Mouse (Mus musculus): ENCODE data around the gene Tns4. TPM values are rescaled to one million over a fixed set of nuclear protein-coding genes. Genes with fewer than 3 reads are reported as not detected.

The Tns4 gene
- polyA plus RNA-seq, 1 experiment from 2014 or later = 0.11 TPM

GRCm38 (mm10) chr11:99117907-99118306 is 28.8 kb upstream of the Tns4 start:
- no peaks in the 10 kb centered on the region for H3K27me3 ChIP-seq (replicated peaks)
- H3K9me3 ChIP-seq (replicated peaks) = no peaks in the 10 kb centered on the region
- no peak for ATAC-seq (ENCODE audit: insufficient number of reproducible peaks, low FRiP score)
- no peak overlapping the region for H3K27ac ChIP-seq (ENCODE audit: poor library complexity, severe bottlenecking)
- peaks cover 8% of the 10 kb centered on the region for H3K4me1 ChIP-seq (replicated peaks)
- 87% methylated on average over 7 of the region's 7 CpGs for WGBS
- no peak overlapping the region for H3K4me2 ChIP-seq
- no peak overlapping the region for H3K4me3 ChIP-seq
- no peaks in the 10 kb centered on the region for H3K36me3 ChIP-seq
- no peak overlapping the region for H3K9ac ChIP-seq

GRCm38 (mm10) chr11:99115940-99116339 is 26.8 kb upstream of the Tns4 start:
- no peak for ATAC-seq (ENCODE audit: insufficient number of reproducible peaks, low FRiP score)
- no peaks in the 10 kb centered on the region for H3K36me3 ChIP-seq
- no peaks in the 10 kb centered on the region for H3K27me3 ChIP-seq (replicated peaks)
- H3K9ac ChIP-seq = no peak overlapping the region
- no peaks in the 10 kb centered on the region for H3K9me3 ChIP-seq (replicated peaks)
- H3K4me3 ChIP-seq = no peak overlapping the region
- H3K4me1 ChIP-seq (replicated peaks) = peaks cover 12% of the 10 kb centered on the region
- 71% methylated on average over 6 of the region's 6 CpGs for WGBS
- H3K4me2 ChIP-seq = no peak overlapping the region
- H3K27ac ChIP-seq (ENCODE audit: poor library complexity, severe bottlenecking) = no peak overlapping the region

- Histone ChIP-seq H3K9me3 (replicated peaks) (no peaks in the 10 kb centered on the region), H3K4me3 (no peak overlapping the region), H3K27ac (ENCODE audit: poor library complexity, severe bottlenecking) (peak overlapping the region; percentile 67), H3K4me2 (no peak overlapping the region), H3K4me1 (replicated peaks) (peaks cover 9% of the 10 kb centered on the region; the same call in 1 of the 2 replicates), H3K27me3 (replicated peaks) (no peaks in the 10 kb centered on the region), H3K9ac (no peak overlapping the region), H3K36me3 (no peaks in the 10 kb centered on the region)
- 29% methylated on average over 3 of the region's 3 CpGs for WGBS
- 0 out of 2 replicates have a peak, but pooled peaks have one; percentile 2 for ATAC-seq (ENCODE audit: insufficient number of reproducible peaks, low FRiP score)
Observed at GRCm38 (mm10) chr11:99113111-99113510, 24.0 kb upstream of the Tns4 start.

- peaks cover 9% of the 10 kb centered on the region; the same call in 1 of the 2 replicates for H3K4me1 ChIP-seq (replicated peaks)
- peak overlapping the region; percentile 67 for H3K27ac ChIP-seq (ENCODE audit: poor library complexity, severe bottlenecking)
- no peaks in the 10 kb centered on the region for H3K27me3 ChIP-seq (replicated peaks)
- 0 out of 2 replicates have a peak, but pooled peaks have one; percentile 29 for ATAC-seq (ENCODE audit: insufficient number of reproducible peaks, low FRiP score)
- no peaks in the 10 kb centered on the region for H3K36me3 ChIP-seq
- H3K9me3 ChIP-seq (replicated peaks) = no peaks in the 10 kb centered on the region
- H3K4me2 ChIP-seq = no peak overlapping the region
- 30% methylated on average over 5 of the region's 5 CpGs for WGBS
- H3K9ac ChIP-seq = no peak overlapping the region; the same call in 1 of the 2 replicates
- H3K4me3 ChIP-seq = no peak overlapping the region
Observed at GRCm38 (mm10) chr11:99112700-99113099, 23.6 kb upstream of the Tns4 start.

GRCm38 (mm10) chr11:99111631-99112030 is 22.5 kb upstream of the Tns4 start:
- H3K27me3 ChIP-seq (replicated peaks) = no peaks in the 10 kb centered on the region
- no peak overlapping the region for H3K4me2 ChIP-seq
- no peak overlapping the region for H3K4me3 ChIP-seq
- 89% methylated on average over 7 of the region's 7 CpGs for WGBS
- no peak overlapping the region for H3K9ac ChIP-seq
- H3K9me3 ChIP-seq (replicated peaks) = no peaks in the 10 kb centered on the region
- no peaks in the 10 kb centered on the region for H3K36me3 ChIP-seq
- H3K4me1 ChIP-seq (replicated peaks) = peaks cover 15% of the 10 kb centered on the region
- ATAC-seq (ENCODE audit: insufficient number of reproducible peaks, low FRiP score) = no peak
- no peak overlapping the region for H3K27ac ChIP-seq (ENCODE audit: poor library complexity, severe bottlenecking)

- Histone ChIP-seq H3K4me2 (no peak overlapping the region), H3K27ac (ENCODE audit: poor library complexity, severe bottlenecking) (no peak overlapping the region)
- 69% methylated on average over 11 of the region's 11 CpGs for WGBS
Observed at GRCm38 (mm10) chr11:99111155-99111554, 22.0 kb upstream of the Tns4 start.

GRCm38 (mm10) chr11:99110370-99111110 is 21.4 kb upstream of the Tns4 start:
- Histone ChIP-seq H3K4me3 (no peak overlapping the region), H3K36me3 (no peaks in the 10 kb centered on the region), H3K27ac (ENCODE audit: poor library complexity, severe bottlenecking) (no peak overlapping the region), H3K4me1 (replicated peaks) (peaks cover 22% of the 10 kb centered on the region), H3K27me3 (replicated peaks) (no peaks in the 10 kb centered on the region), H3K9me3 (replicated peaks) (no peaks in the 10 kb centered on the region), H3K4me2 (no peak overlapping the region), H3K9ac (no peak overlapping the region)
- WGBS = 84% methylated on average over 15 of the region's 15 CpGs
- no peak for ATAC-seq (ENCODE audit: insufficient number of reproducible peaks, low FRiP score)

More at GRCm38 (mm10) chr11:99111155-99111554, 22.0 kb upstream of the Tns4 start:
- Histone ChIP-seq H3K9me3 (replicated peaks) (no peaks in the 10 kb centered on the region), H3K4me3 (no peak overlapping the region), H3K4me1 (replicated peaks) (peaks cover 20% of the 10 kb centered on the region), H3K9ac (no peak overlapping the region), H3K36me3 (no peaks in the 10 kb centered on the region), H3K27me3 (replicated peaks) (no peaks in the 10 kb centered on the region)
- ATAC-seq (ENCODE audit: insufficient number of reproducible peaks, low FRiP score) = no peak

GRCm38 (mm10) chr11:99108296-99108695 is 19.2 kb upstream of the Tns4 start:
- Histone ChIP-seq H3K9me3 (replicated peaks) (no peaks in the 10 kb centered on the region), H3K4me2 (no peak overlapping the region), H3K27ac (ENCODE audit: poor library complexity, severe bottlenecking) (no peak overlapping the region), H3K27me3 (replicated peaks) (no peaks in the 10 kb centered on the region), H3K4me3 (no peak overlapping the region), H3K9ac (no peak overlapping the region), H3K36me3 (no peaks in the 10 kb centered on the region), H3K4me1 (replicated peaks) (peaks cover 22% of the 10 kb centered on the region)
- 56% methylated on average over 3 of the region's 3 CpGs for WGBS
- no peak for ATAC-seq (ENCODE audit: insufficient number of reproducible peaks, low FRiP score)

- no peak overlapping the region for H3K9ac ChIP-seq
- H3K4me1 ChIP-seq (replicated peaks) = peaks cover 19% of the 10 kb centered on the region; the same call in 1 of the 2 replicates
- no peaks in the 10 kb centered on the region for H3K36me3 ChIP-seq
- no peak overlapping the region for H3K4me2 ChIP-seq
- no peak overlapping the region for H3K27ac ChIP-seq (ENCODE audit: poor library complexity, severe bottlenecking)
- H3K4me3 ChIP-seq = no peak overlapping the region
- H3K27me3 ChIP-seq (replicated peaks) = no peaks in the 10 kb centered on the region
- H3K9me3 ChIP-seq (replicated peaks) = no peaks in the 10 kb centered on the region
- 56% methylated on average over 12 of the region's 12 CpGs for WGBS
- no peak for ATAC-seq (ENCODE audit: insufficient number of reproducible peaks, low FRiP score)
Observed at GRCm38 (mm10) chr11:99105981-99106726, 17.0 kb upstream of the Tns4 start.

- peaks cover 19% of the 10 kb centered on the region; the same call in 1 of the 2 replicates for H3K4me1 ChIP-seq (replicated peaks)
- ATAC-seq (ENCODE audit: insufficient number of reproducible peaks, low FRiP score) = no peak
- WGBS = 63% methylated on average over 9 of the region's 9 CpGs
- no peak overlapping the region for H3K4me2 ChIP-seq
- H3K4me3 ChIP-seq = no peak overlapping the region
- no peaks in the 10 kb centered on the region for H3K27me3 ChIP-seq (replicated peaks)
- H3K9ac ChIP-seq = no peak overlapping the region
- H3K36me3 ChIP-seq = no peaks in the 10 kb centered on the region
- no peaks in the 10 kb centered on the region for H3K9me3 ChIP-seq (replicated peaks)
- no peak overlapping the region for H3K27ac ChIP-seq (ENCODE audit: poor library complexity, severe bottlenecking)
Observed at GRCm38 (mm10) chr11:99104609-99105410, 15.7 kb upstream of the Tns4 start.

Data from heart, embryonic 12.5 days (tissue).